Mouse (Mus musculus) midbrain, embryonic 15.5 days (tissue): ENCODE results near the gene Chchd2. TPM values are rescaled to one million over a fixed set of nuclear protein-coding genes. Genes with fewer than 3 reads are reported as not detected.

ENCODE experiments used
- polyA plus RNA-seq: library from polyadenylated mRNA; unstranded; fragments of >200 nt; fragmentation: Nextera tagmentation; extraction: Ambion mirVana; gene quantifications from 2 replicates; pipeline ENCODE4 v1.2.1, GENCODE M21; 2015

Gene Chchd2
- polyA plus RNA-seq, 1 experiment from 2014 or later = 674 TPM

Other genes starting within 250 kb of the Chchd2 start
- gene Zfp11, start 217.4 kb downstream of the Chchd2 start, polyA plus RNA-seq = 8.5 and 8.6 TPM in 2 replicates
- gene Sept14, start 179.0 kb downstream of the Chchd2 start, polyA plus RNA-seq = not detected in 2 replicates
- gene Mrps17, start 172.0 kb downstream of the Chchd2 start, polyA plus RNA-seq = 161 and 167 TPM in 2 replicates
- gene Nipsnap2, start 162.4 kb downstream of the Chchd2 start, polyA plus RNA-seq = 81.8 and 82.0 TPM in 2 replicates
- 24.0 and 35.1 TPM in 2 replicates for gene Psph, start 100.0 kb downstream of the Chchd2 start, polyA plus RNA-seq
- 23.1 and 28.4 TPM in 2 replicates for gene Sumf2, start 40.5 kb downstream of the Chchd2 start, polyA plus RNA-seq
- gene Zbed5, start 8.3 kb upstream of the Chchd2 start, polyA plus RNA-seq = 16.6 and 17.3 TPM in 2 replicates
- 0.40 and 0.56 TPM in 2 replicates for gene Phkg1, start 11.1 kb upstream of the Chchd2 start, polyA plus RNA-seq
- 3.9 and 5.9 TPM in 2 replicates for gene Nupr1l, start 21.1 kb upstream of the Chchd2 start, polyA plus RNA-seq
- 31.9 and 32.8 TPM in 2 replicates for gene Vkorc1l1, start 54.5 kb upstream of the Chchd2 start, polyA plus RNA-seq
- gene Gusb, start 115.6 kb upstream of the Chchd2 start, polyA plus RNA-seq = 30.6 and 30.9 TPM in 2 replicates
- gene Asl, start 141.8 kb upstream of the Chchd2 start, polyA plus RNA-seq = 40.1 and 42.4 TPM in 2 replicates
- 88.6 and 91.3 TPM in 2 replicates for gene Crcp, start 141.8 kb upstream of the Chchd2 start, polyA plus RNA-seq
- gene Tpst1, start 185.9 kb upstream of the Chchd2 start, polyA plus RNA-seq = 54.7 and 59.4 TPM in 2 replicates